Mouse (Mus musculus) granulocyte monocyte progenitor cell, adult 5-6 weeks (primary cell): ENCODE results near the gene Lin7c. TPM values are rescaled to one million over a fixed set of nuclear protein-coding genes. Genes with fewer than 3 reads are reported as not detected.

Experiments
- ATAC-seq: replicated peaks from 2 replicates; pipeline ENCODE4 v1.8.0; 2016; ENCODE audit warnings: mild to moderate bottlenecking, moderate TSS enrichment, inconsistent platforms; ENCODE audit not compliant: poor library complexity, severe bottlenecking
- total RNA-seq, 2 experiments: library from RNA; stranded (forward) in 1 of 2; stranded (reverse) in 1 of 2; fragments of 200-712, 200-1000 nt in 1 of 2; fragments of >200 nt in 1 of 2; fragmentation: Nextera tagmentation in 1 of 2; gene quantifications; 2 replicates each; pipeline ENCODE4 v1.2.3; 2014 to 2017

Gene Lin7c
- total RNA-seq, 2 experiments from 2014 or later: 50.6 to 85.5 TPM

DNA sequence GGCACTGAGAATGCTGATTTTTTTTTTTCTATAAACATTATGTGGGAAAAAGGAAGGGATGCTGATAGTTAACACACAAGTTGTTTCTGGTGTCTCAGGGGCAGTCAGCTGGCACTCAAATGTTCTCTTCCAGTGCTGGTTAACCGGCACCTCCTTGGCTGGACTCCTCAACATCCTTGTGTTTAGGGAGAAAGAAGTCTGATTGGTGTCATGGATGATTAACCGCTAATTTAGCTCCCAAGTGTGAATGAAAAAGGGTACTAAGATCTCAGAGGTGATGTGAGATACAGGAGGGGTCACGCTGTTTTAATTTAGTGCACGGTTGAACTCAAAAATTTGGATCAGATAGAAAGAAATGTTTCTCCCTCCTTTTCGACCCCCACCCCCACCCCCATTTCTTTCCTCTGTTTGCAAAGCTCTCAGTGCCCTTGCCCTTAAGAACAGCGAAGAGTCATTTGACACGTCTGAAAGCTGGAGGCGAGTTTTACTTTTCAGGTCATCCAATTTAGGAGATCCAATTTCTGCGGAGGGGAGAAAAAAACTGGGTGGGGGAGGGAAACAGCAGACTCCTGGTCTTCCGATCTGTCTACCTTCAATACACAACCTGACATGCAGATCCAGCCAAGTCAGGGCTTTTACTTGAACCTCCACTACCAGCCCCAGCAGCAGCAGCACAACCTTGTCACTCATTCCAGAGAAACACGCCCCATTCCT, 26.3 kb downstream of the Lin7c start:
- peak; percentile 0; the same call in 1 of the 2 replicates for ATAC-seq

DNA sequence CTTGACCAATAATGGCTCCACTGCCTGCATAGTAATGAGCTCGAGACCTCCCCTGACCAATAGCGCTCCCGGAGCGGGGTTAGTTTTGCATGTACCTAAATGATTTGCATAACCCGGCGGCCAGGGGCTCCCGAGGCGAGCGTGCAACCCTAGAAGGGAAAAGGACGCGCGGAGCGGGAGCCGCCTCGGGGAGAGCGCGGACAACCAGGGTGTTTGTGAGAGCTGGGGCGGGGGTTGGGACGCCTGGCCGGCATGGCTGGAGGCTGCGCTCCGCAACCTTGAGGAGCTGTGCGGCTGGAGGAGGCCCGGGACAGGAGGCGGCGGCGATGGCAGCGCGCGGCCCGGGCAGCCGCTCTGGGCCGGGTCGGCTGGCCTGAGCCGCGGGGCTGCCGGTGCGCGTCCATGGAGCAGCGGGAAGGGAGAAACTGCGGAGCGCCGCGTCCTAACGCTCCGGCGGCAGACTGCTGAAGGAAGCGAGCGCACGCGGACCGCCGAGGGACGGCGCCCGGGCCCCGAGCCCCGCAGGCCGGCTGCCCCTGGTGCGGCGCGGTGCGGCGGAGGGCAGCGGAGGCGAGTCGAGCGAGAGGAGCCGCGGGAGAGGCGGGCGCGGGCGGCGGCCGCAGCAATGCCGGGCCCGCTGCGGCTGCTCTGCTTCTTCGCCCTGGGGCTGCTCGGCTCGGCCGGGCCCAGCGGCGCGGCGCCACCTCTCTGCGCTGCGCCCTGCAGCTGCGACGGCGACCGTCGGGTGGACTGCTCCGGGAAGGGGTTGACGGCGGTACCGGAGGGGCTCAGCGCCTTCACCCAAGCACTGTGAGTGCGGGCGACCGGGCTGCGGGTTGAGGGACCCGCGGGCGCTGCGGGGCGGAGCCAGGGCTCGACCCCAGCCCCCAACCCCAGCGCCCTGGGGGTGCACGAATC, 27.1 kb downstream of the Lin7c start, which contains the start of gene Lgr4:
Gene Lgr4 (plus strand): TSS at position 152 of the 918 bp plus-strand sequence.
- peak; percentile 92 for ATAC-seq

DNA sequence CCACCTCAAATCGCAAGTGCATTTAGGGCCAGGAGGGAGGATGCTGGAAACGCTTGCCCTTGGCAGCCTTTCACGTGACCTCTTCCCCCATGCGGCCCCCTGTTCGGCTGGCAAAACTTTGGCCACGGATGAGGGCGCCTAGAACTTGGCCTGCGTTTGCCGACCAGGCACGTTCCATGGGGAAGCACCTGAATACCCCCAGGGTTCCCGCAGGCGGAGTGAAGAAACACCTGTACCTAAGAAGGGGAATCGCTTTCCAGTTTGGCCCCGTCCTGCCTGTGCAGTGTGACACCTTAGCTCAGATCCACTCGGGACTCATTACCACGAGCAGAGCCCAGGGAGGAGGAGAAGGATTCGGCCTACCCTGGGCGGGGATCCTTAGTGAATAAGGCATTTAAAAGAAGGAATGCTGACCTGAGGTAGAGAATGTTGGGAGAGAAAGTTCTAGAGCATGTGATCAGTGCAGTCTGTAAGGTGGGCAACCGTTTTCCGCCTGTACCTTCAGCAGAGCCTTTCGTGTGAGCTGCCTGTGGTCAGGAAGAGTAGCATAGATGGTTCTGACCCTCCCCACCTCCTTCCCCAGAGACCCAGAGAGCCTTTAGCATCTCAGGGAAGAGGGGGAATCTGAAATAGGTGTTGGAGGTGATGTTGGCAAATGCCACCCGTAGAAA, 28.1 kb downstream of the Lin7c start:
- no peak for ATAC-seq

DNA sequence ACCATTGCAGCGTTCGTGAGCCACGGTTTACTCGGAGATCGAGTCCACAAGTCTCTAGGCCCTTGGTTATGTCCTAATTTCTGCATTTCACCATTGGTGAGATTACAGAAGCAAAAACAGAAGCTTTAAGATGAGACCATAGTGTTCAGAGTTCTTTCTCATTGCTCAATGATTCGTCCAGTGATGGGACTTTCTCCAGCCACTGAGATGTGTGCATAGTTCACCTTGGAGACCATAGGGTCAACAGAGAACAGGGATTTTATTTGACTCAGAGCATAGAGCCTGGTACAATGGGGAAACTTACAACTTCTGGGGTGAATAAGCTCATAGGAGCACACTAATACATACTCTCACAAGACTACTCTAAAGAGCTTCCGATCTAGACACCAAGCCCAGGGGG, 29.8 kb downstream of the Lin7c start:
- ATAC-seq: no peak

DNA sequence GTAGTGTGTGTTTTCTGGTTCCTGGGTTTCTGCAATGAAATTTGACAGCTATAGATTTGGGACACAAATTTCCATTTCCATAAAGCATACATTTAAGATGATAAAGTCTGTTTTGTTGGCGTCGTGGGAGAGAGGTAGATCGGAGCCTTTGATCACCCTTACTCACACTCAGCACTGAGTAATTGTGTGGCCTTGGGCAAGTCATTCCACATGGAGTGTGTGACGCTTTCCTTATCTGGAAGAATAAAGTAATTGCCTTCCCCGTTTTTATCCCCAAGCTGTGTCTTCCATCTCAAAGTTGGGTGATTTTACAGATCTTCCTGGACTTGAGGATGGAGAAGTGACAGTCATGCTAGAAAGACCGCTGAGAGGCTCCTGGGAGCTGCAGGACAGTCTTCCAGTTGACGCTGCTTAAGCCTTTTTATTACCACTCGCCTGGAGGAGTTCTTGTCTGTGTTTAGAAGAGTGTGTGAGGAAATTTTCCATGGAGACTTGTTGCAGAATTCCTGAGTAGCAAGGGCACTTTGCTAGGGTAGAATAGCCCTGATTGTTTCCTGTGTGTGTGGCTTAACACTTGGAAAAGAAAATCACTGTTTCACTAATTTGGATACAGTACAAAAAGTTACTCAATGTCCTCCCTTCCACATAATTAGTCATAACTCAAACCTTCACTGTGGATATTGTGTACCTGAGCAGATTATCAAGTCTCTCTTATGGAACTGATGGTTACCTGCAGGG, 30.8 kb downstream of the Lin7c start:
- ATAC-seq: no peak

DNA sequence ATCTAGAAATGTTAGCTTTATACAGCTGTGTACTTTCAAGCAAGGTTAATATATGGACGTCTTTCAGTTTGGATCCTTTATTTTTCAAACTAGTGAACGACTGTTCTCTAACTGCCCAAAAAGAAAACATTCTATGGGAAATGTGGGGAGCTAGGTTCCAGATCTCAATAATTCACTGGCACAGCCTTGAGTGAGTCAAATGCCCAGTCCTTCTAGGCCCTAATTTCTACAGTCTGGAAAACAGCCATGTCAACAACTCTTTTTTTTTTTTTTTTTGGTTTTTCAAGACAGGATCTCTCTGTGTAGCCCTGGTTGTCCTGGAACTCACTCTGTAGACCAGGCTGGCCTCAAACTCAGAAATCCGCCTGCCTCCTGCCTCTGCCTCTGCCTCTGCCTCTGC, 31.7 kb downstream of the Lin7c start:
- ATAC-seq: no peak

DNA sequence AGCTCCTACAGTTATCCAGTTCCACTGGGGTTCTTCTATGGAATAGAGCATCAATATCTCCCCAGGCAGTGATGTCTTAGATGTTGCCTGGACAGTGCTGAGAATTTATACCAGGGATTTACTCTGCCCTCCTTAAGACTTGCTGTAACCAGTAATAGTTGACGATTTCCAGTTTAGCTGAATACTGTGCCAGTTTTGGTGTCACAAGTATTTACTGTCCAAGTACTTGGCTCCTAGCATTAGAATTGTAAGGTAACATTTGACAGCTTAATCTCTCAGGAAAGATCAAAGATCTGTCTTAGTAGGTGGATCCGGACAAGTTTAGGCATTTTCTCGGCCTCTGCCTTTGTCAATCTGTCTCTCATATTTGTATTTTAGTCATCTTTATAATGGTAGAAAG, 32.4 kb downstream of the Lin7c start:
- no peak for ATAC-seq

DNA sequence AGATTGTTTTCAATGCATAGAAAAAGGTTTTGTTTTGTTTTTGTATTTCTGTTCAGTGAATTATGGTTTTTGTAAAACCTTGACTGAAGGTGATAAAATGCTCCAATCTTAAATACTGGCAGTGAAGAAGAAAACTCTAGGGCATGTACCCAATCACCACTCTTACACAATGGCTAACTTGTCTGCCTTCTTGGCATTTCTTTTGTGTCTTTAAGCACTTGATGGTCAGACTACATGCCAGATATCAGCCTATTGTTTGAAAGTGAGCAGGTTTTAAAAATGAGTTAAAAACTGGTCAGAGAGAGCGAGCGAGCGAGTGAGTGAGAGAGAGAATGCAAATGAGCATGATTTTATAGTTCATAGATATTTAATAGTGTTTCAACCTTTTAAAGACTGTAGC, 33.3 kb downstream of the Lin7c start:
- ATAC-seq: no peak

DNA sequence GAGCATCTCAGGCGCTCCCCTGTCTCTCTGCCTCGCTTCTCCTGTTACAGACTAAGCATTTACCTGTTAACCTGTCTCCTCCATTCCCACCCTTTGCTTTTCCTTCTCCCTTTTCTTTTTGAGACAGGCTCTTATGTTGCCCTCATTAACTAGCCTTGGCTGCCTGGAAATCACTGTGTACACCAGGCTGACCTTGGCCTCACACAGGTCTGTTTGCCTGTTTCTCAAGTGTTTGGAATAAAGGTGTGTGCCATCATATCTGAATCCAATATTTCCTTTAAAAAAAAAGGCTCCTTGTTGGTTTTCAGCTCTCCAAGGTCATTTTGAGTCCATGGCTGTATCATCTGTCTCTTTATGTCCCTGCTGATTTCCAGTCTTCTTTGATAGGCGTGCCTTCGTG, 36.3 kb downstream of the Lin7c start:
- no peak for ATAC-seq

DNA sequence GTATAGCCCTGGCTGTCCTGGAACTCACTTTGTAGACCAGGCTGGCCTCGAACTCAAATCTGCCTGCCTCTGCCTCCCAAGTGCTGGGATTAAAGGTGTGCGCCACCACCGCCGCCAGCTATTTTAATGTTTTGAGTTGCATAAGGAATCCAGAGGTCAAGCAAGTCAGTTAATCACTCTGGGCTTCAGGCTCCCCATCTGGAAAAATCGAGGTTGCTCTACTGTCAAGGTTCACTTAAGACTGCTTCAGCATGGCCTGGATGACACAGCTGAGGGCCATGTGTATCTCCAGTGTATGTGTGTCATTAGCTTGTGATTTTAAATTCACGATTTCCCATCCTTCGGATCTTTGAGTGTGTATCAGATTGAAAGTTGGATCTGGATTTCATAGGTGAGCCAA, 36.8 kb downstream of the Lin7c start:
- ATAC-seq: no peak

DNA sequence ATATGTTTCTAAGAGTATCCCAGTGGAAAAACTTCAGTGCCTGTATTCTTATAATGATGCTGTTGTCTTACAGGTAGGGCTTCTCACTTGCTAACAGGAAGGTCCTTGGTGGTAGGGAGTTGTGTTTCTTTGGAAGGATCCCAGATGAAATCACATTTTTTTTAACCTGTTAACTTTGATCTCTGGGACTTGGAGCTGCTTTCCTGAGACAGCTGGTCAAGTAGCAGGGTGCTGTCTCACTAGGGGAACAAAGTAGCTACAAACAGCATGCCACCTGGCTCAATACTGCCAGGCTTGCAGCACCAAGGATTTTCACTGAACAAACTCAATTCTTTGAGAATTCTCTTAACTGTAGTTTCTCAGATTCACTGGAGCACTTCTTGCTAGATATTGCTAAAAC, 37.2 kb downstream of the Lin7c start:
- ATAC-seq: no peak

DNA sequence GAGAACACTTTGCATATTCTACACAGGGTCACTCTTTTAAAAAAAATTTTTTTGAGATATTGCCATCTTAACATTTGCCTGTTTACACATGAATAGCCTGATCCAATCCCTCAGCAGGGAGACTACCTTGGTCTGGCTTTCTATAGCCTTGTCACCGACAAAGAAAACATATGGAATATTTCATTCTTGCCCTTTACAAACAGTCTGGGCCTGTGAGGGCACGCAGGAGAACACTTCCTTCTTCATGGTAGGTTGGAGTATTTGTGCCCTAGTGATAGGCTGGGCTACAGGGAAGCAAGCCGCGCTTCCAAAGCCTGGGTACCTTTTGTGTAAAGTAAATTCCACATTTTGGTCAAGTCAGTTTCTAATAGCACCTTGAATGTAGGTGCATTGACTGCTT, 38.1 kb downstream of the Lin7c start:
- ATAC-seq: no peak

DNA sequence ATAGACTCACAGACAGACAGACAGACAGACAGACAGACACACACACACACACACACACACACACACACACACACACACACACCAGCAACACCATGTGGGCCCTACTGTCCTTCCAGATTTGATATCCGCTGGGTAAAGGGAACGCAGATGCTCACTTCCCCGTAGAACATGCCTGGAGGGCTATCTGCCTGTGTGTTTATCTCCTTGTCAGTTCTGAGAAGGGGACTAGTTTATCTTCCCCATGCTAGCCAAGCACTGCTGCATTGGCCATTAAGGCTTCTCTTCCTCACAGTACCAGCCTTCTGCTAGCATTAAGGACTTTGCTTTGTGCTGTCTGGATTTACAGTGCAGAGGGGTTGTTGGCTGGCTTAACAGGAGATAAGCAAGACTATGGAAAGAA, 38.6 kb downstream of the Lin7c start:
- ATAC-seq: no peak

DNA sequence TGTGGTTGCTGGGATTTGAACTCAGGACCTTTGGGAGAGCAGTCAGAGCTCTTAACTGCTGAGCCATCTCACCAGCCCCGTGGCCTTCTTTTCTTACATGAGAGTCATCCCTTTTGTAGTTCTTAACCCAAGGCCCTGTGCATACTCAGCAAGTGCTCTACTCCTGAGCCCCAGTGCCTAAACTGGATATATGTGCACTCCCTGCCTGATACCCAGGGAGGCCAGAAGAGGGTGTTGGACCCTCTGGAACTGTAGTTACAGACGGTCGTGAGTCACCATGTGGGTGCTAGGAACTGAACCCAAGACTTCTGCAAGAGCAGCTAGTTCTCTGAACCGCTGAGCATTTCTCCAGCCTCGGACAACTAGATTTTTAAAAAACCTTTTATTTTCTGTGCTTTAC, 39.7 kb downstream of the Lin7c start:
- no peak for ATAC-seq

DNA sequence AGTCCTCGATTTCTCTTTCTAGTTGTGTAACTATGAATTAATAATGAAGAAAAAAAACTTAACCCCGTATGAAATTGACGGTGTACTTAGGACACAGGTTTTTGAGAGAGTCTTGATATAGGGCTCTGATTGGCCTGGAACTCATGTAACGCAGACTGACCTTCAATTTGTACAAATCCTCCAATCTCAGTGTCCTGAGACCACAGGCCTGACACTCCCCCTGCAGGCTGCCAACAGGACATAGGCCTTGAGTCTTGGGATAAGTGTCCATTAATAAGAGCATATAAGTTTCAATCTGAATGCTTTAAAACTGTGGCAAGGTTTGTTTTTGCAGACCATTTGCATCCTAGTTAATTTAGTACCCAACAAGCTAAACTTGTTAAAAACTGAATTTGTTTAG, 40.1 kb downstream of the Lin7c start:
- no peak for ATAC-seq

DNA sequence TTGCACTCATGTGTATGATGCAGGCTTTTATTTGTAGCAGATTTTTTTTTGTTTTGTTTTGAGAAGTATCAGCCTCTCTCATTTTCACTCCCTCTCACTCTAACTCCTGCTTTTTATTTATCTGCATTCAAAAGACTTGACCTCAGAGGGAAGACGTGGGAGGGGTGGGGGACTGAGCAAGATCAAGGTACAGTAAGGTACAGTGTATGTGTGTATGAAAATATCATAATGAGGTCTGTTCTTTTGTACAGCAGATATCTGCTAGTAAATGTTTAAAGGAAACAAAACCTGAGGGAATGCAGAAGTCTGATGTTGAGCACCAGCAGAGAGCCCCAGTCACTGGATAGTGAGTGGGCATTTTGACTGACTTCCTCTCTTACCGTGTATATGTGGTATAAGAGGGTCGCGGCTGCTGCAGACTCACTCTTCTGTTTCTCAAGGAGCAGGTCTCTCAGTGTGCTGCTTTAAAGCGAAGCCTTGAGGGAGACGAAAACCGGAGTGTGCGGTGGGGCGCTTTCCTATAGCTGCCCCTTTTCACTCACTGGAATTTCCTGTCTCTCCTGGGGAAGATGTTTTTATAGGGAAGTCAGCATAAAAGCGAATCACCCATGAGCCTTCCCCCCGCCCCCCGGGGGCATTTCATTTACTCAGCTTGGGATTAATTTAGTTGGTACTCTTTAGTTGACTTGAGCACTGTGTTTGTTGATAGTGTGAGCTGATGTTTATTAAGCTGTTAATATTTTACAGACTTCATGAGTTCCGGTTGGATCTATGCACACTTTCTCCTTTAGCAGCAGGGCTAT, 41.5 kb downstream of the Lin7c start:
- peak; percentile 81 for ATAC-seq

DNA sequence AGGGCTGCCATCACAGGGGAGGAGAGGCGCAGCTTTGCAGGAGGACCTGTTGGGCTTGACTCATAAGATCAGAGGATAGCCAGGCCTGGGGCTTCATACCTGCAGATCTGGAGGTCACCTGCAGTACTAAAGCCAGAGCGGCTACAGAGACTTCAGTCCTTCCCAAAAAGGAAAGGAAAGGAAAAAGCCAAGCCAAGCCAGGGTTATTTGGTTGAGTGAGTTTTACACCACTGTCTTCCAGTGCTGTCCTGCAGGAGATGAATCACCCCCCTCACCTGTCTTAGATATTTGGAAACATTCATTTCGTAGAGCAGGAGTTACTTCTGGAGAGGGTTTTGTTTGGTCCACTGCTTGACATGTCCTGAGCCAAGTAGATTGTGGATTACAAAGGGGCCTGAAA, 42.5 kb downstream of the Lin7c start:
- no peak for ATAC-seq

DNA sequence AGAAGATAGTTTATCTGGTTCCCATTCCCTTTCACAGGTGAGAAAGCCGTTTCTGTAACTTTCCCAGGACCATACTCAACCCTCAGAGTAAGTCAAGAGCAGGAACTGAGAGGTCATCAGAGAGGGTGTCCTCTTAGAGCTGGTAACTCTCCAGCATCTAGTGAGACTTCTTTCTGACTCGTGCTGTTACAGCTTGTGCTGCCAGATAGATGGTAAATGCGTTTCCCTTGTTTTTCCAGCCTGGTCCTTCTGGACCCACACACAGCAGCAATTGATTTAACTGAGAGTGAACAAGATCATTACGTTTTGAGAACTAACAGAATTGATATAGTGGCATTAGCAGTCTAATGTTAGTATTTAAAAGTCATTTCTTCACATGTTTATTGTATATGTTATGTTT, 43.4 kb downstream of the Lin7c start:
- ATAC-seq: no peak

DNA sequence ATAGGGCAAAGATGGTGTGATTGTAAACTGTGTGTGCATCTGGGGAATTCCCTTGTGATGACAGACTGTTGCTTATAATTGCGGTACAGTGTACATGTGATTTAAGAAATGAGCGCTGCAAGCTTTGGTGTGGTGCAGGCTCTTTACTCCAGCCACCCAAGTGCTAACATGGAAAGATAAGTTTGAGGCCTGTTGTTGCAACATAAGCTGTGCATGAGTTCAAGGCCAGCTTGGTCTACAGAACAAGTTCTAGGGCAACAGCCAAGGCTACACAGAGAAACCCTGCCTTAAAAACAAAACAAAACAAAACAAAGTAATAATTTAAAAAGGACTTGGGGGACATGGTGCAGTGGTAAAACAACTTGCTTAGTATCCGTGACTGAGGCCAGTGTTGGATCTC, 44.5 kb downstream of the Lin7c start:
- no peak for ATAC-seq
